Mouse (Mus musculus): Measurements from ENCODE around the gene Clic1. TPM values are rescaled to one million over a fixed set of nuclear protein-coding genes. Genes with fewer than 3 reads are reported as not detected.

Gene Clic1
- polyA plus RNA-seq, 1 experiment = 173 TPM

DNA sequence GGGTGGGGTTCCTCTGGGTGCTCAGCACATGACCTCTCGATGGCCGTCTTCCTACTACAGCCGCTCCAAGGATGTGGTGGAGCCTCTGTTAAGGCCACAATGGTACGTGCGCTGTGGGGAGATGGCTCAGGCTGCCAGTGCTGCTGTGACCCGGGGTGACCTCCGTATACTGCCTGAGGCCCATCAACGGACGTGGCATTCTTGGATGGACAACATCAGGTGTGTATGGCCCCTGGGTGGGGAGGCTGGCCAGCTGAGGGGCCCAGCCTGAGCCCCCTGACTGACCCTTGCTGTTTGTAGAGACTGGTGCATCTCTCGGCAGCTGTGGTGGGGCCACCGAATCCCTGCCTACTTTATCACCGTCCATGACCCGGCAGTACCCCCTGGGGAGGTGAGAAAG is 37.3 kb upstream of the Clic1 start:
- Histone ChIP-seq H3K4me3 (ENCODE audit: low read depth, low read length) (no peak overlapping the region), H3K9me3 (replicated peaks; ENCODE audit: control insufficient read depth, insufficient read depth, low read length, poor library complexity, severe bottlenecking) (no peaks in the 10 kb centered on the region), H3K36me3 (ENCODE audit: control insufficient read depth, insufficient read depth, low read length, poor library complexity, severe bottlenecking) (peaks cover 66% of the 10 kb centered on the region), H3K27me3 (ENCODE audit: control insufficient read depth, insufficient read depth, low read length, poor library complexity, severe bottlenecking) (no peaks in the 10 kb centered on the region), H3K4me1 (ENCODE audit: control insufficient read depth, insufficient read depth, low read length) (no peaks in the 10 kb centered on the region), H3K27ac (ENCODE audit: insufficient read depth, low read length) (no peak overlapping the region), H3K9ac (ENCODE audit: low read depth, poor library complexity, severe bottlenecking) (no peak overlapping the region)
- no peak for TF ChIP-seq POLR2A (IDR thresholded peaks at IDR 0.05; ENCODE audit: insufficient read depth, low read length)
- TF ChIP-seq CTCF (IDR thresholded peaks at IDR 0.05; ENCODE audit: low read depth, low read length) = no peak
- TF ChIP-seq EP300 (IDR thresholded peaks at IDR 0.05; ENCODE audit: insufficient read depth, low read depth, low read length) = no peak

DNA sequence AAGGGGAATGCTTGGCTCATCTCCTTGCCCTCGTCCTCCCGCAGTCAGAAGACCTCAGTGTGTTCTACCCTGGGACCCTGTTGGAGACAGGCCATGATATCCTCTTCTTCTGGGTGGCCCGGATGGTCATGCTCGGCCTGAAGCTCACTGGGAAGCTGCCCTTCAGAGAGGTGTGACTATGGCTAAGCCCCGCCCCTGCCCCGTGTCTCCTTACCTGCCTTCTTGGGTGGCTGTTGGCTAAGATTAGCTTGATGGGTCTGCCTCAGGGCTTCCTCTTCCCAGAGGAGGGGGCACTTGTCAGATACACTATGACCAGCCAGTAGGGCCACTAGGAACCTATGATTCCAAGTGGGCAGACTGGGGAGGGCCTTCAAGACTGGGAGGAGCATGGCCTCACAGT is 36.5 kb upstream of the Clic1 start:
- Histone ChIP-seq H3K27ac (ENCODE audit: insufficient read depth, low read length) (no peak overlapping the region), H3K9ac (ENCODE audit: low read depth, poor library complexity, severe bottlenecking) (no peak overlapping the region), H3K27me3 (ENCODE audit: control insufficient read depth, insufficient read depth, low read length, poor library complexity, severe bottlenecking) (no peaks in the 10 kb centered on the region), H3K4me3 (ENCODE audit: low read depth, low read length) (no peak overlapping the region), H3K36me3 (ENCODE audit: control insufficient read depth, insufficient read depth, low read length, poor library complexity, severe bottlenecking) (peaks cover 62% of the 10 kb centered on the region), H3K4me1 (ENCODE audit: control insufficient read depth, insufficient read depth, low read length) (no peaks in the 10 kb centered on the region), H3K9me3 (replicated peaks; ENCODE audit: control insufficient read depth, insufficient read depth, low read length, poor library complexity, severe bottlenecking) (no peaks in the 10 kb centered on the region)
- TF ChIP-seq EP300 (IDR thresholded peaks at IDR 0.05; ENCODE audit: insufficient read depth, low read depth, low read length) (no peak), CTCF (IDR thresholded peaks at IDR 0.05; ENCODE audit: low read depth, low read length) (no peak), POLR2A (IDR thresholded peaks at IDR 0.05; ENCODE audit: insufficient read depth, low read length) (no peak)

DNA sequence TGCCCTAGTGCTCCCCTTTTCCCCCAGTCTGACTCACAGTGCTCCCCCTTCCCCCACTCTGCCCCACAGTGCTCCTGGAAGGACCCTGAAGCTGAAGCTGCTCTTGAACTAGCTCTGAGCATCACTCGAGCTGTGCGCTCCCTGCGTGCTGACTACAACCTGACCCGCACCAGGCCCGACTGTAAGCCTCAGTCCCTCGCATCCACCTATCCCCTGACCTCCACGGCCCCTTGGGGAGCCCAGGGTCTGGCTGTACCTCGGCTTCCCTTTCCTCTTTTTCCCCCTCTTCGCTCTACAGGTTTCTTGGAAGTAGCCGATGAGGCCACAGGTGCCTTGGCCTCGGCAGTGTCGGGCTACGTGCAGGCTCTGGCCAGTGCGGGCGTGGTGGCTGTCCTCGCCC is 34.5 kb upstream of the Clic1 start:
- Histone ChIP-seq H3K36me3 (ENCODE audit: control insufficient read depth, insufficient read depth, low read length, poor library complexity, severe bottlenecking) (peaks cover 48% of the 10 kb centered on the region), H3K9ac (ENCODE audit: low read depth, poor library complexity, severe bottlenecking) (no peak overlapping the region), H3K27ac (ENCODE audit: insufficient read depth, low read length) (no peak overlapping the region), H3K4me1 (ENCODE audit: control insufficient read depth, insufficient read depth, low read length) (no peaks in the 10 kb centered on the region), H3K27me3 (ENCODE audit: control insufficient read depth, insufficient read depth, low read length, poor library complexity, severe bottlenecking) (no peaks in the 10 kb centered on the region), H3K4me3 (ENCODE audit: low read depth, low read length) (no peak overlapping the region), H3K9me3 (replicated peaks; ENCODE audit: control insufficient read depth, insufficient read depth, low read length, poor library complexity, severe bottlenecking) (no peaks in the 10 kb centered on the region)
- TF ChIP-seq CTCF (IDR thresholded peaks at IDR 0.05; ENCODE audit: low read depth, low read length) = no peak
- no peak for TF ChIP-seq EP300 (IDR thresholded peaks at IDR 0.05; ENCODE audit: insufficient read depth, low read depth, low read length)
- TF ChIP-seq POLR2A (IDR thresholded peaks at IDR 0.05; ENCODE audit: insufficient read depth, low read length) = no peak

DNA sequence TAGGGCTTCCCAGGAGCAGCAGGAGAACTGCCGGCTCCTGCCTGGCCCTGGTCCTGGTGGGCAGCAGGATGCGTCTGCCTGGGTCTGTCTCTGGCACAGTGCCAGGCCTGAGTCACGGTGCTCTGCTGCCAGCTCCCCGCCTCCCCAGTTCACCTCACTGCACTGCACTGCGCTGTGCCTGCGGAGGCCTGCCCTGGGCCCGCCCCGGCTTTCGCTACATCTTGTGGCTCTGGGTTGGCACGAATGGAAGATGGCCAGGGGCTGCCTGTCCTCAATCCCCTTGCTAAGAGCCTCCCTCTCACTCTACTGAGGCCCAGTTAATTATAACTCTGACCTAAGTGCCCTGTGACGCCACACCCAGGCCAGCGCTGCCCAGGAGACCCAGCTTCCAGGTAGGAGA is 33.4 kb upstream of the Clic1 start, which contains the start of gene Vwa7:
TSS of gene Vwa7 (plus strand) at position 204 of the 400 bp plus-strand sequence.
- Histone ChIP-seq H3K36me3 (ENCODE audit: control insufficient read depth, insufficient read depth, low read length, poor library complexity, severe bottlenecking) (peaks cover 38% of the 10 kb centered on the region), H3K4me3 (ENCODE audit: low read depth, low read length) (no peak within 1 kb of the TSS), H3K9ac (ENCODE audit: low read depth, poor library complexity, severe bottlenecking) (no peak within 1 kb of the TSS), H3K4me1 (ENCODE audit: control insufficient read depth, insufficient read depth, low read length) (no peaks in the 10 kb centered on the region), H3K9me3 (replicated peaks; ENCODE audit: control insufficient read depth, insufficient read depth, low read length, poor library complexity, severe bottlenecking) (no peaks in the 10 kb centered on the region), H3K27ac (ENCODE audit: insufficient read depth, low read length) (no peak within 1 kb of the TSS), H3K27me3 (ENCODE audit: control insufficient read depth, insufficient read depth, low read length, poor library complexity, severe bottlenecking) (no peaks in the 10 kb centered on the region)
- TF ChIP-seq EP300 (IDR thresholded peaks at IDR 0.05; ENCODE audit: insufficient read depth, low read depth, low read length) (no peak), POLR2A (IDR thresholded peaks at IDR 0.05; ENCODE audit: insufficient read depth, low read length) (no peak), CTCF (IDR thresholded peaks at IDR 0.05; ENCODE audit: low read depth, low read length) (no peak)

DNA sequence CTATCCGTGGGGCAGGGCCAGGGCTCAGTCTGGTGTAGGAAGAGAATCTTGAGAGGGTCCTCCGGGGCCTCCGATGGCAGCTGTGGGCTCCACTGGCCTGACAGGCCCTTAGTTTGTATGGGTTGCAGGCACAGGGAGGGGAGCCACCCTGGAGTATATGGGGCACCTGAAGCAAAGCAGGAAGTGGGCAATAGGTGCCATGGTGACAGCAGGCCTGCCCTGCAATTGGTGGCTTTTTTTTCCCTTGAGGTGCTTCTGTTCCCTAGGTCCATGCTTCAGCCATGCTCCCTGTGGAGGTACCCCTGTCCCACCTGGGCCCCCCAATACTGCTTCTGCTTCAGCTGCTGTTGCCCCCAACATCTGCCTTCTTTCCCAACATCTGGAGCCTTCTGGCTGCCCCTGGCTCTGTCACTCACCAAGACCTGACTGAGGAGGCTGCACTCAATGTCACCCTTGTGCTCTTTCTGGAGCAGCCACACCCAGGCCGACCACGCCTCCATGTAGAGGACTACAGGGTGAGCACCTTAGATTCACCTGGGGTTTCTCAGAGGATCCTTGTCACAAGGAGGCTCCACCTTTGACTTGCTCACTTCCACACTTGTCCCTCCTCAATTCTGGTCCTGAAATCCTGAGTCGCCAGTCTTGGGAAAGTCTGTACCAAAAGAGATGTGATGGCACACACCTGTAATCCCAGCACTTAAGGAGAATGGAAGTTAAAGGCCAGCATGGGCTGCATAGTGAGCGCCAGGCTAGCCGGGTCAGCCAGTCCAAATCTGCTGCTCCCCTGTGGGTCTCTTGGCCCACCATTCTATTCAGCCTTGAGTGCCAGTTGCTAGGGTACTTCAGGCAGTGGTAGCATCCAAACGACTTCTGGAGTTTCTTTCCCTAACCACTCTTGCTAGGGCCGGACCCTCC is 32.7 kb upstream of the Clic1 start:
- no peak overlapping the region for H3K4me3 ChIP-seq (ENCODE audit: low read depth, low read length)
- TF ChIP-seq CTCF (IDR thresholded peaks at IDR 0.05; ENCODE audit: low read depth, low read length) (no peak), POLR2A (IDR thresholded peaks at IDR 0.05; ENCODE audit: insufficient read depth, low read length) (no peak), EP300 (IDR thresholded peaks at IDR 0.05; ENCODE audit: insufficient read depth, low read depth, low read length) (no peak)
- no peak overlapping the region for H3K9ac ChIP-seq (ENCODE audit: low read depth, poor library complexity, severe bottlenecking)
- H3K36me3 ChIP-seq (ENCODE audit: control insufficient read depth, insufficient read depth, low read length, poor library complexity, severe bottlenecking) = peaks cover 31% of the 10 kb centered on the region
- no peaks in the 10 kb centered on the region for H3K27me3 ChIP-seq (ENCODE audit: control insufficient read depth, insufficient read depth, low read length, poor library complexity, severe bottlenecking)
- no peaks in the 10 kb centered on the region for H3K9me3 ChIP-seq (replicated peaks; ENCODE audit: control insufficient read depth, insufficient read depth, low read length, poor library complexity, severe bottlenecking)
- no peak overlapping the region for H3K27ac ChIP-seq (ENCODE audit: insufficient read depth, low read length)
- H3K4me1 ChIP-seq (ENCODE audit: control insufficient read depth, insufficient read depth, low read length) = no peaks in the 10 kb centered on the region

DNA sequence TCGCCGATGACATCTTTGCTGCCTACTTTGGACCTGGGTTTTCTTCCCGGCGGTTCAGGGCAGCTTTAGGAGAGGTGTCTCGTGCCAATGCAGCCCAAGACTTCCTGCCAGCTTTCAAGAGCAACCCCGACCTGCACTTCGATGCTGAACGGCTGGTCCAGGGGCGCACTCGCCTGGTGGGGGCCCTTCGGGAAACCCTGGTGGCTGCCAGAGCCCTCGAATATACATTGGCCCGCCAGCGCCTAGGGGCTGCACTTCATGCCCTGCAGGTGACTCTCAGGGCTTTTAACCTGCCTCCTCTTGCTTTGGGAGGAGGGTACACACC is 32.1 kb upstream of the Clic1 start:
- Histone ChIP-seq H3K36me3 (ENCODE audit: control insufficient read depth, insufficient read depth, low read length, poor library complexity, severe bottlenecking) (peaks cover 25% of the 10 kb centered on the region), H3K9ac (ENCODE audit: low read depth, poor library complexity, severe bottlenecking) (no peak overlapping the region), H3K4me3 (ENCODE audit: low read depth, low read length) (no peak overlapping the region), H3K4me1 (ENCODE audit: control insufficient read depth, insufficient read depth, low read length) (peaks cover 2% of the 10 kb centered on the region), H3K27ac (ENCODE audit: insufficient read depth, low read length) (no peak overlapping the region), H3K27me3 (ENCODE audit: control insufficient read depth, insufficient read depth, low read length, poor library complexity, severe bottlenecking) (no peaks in the 10 kb centered on the region), H3K9me3 (replicated peaks; ENCODE audit: control insufficient read depth, insufficient read depth, low read length, poor library complexity, severe bottlenecking) (no peaks in the 10 kb centered on the region)
- TF ChIP-seq POLR2A (IDR thresholded peaks at IDR 0.05; ENCODE audit: insufficient read depth, low read length) (no peak), EP300 (IDR thresholded peaks at IDR 0.05; ENCODE audit: insufficient read depth, low read depth, low read length) (no peak), CTCF (IDR thresholded peaks at IDR 0.05; ENCODE audit: low read depth, low read length) (no peak)

Data from ES-Bruce4 (cell line).